Mouse (Mus musculus) lung, embryonic 15.5 days (tissue): ENCODE data around the gene Dscam. TPM values are rescaled to one million over a fixed set of nuclear protein-coding genes. Genes with fewer than 3 reads are reported as not detected.

Experiments used
- ATAC-seq: fragments of 200-750 bp; cut with Nextera tagmentation; 2 replicates; pipeline ENCODE4 v1.8.0; 2017; ENCODE audit warnings: moderate number of reproducible peaks, borderline replicate concordance; ENCODE audit not compliant: low FRiP score, low TSS enrichment; ENCODE audit errors: extremely low read depth
- H3K27ac ChIP-seq: fragments of 300-500 bp; sonication (generic); 2 replicates; pipeline ENCODE4 v1.5.1; 2015; ENCODE audit warnings: moderate library complexity, mild to moderate bottlenecking, inconsistent platforms
- H3K27me3 ChIP-seq: fragments of 300-500 bp; sonication (generic); 2 replicates; pipeline ENCODE4 v1.6.1; 2015; ENCODE audit warnings: inconsistent platforms
- H3K36me3 ChIP-seq: fragments of 300-500 bp; sonication (generic); 2 replicates; pipeline ENCODE4 v1.6.1; 2015; ENCODE audit warnings: inconsistent platforms
- H3K4me1 ChIP-seq: fragments of 300-500 bp; sonication (generic); 2 replicates; pipeline ENCODE4 v1.6.1; 2015; ENCODE audit warnings: inconsistent platforms
- H3K4me2 ChIP-seq: fragments of 300-500 bp; sonication (generic); 2 replicates; pipeline ENCODE4 v1.6.1; 2015; ENCODE audit warnings: inconsistent platforms, mild to moderate bottlenecking, moderate library complexity
- H3K4me3 ChIP-seq: fragments of 300-500 bp; sonication (generic); 2 replicates; pipeline ENCODE4 v1.5.1; 2015; ENCODE audit warnings: mild to moderate bottlenecking, inconsistent platforms
- H3K9ac ChIP-seq: fragments of 300-500 bp; sonication (generic); 2 replicates; pipeline ENCODE4 v1.6.1; 2015; ENCODE audit warnings: inconsistent platforms
- H3K9me3 ChIP-seq: fragments of 300-500 bp; sonication (generic); 2 replicates; pipeline ENCODE4 v1.6.1; 2016; ENCODE audit warnings: inconsistent platforms
- WGBS: fragments of 180-500 bp; shearing (Covaris S2); methylation state at CpG from one replicate; pipeline ENCODE4 v1.1.7; 2015; 5-methylcytosine and 5-hydroxymethylcytosine counted together
- polyA plus RNA-seq: library from polyadenylated mRNA; unstranded; fragments of >200 nt; fragmentation: Nextera tagmentation; extraction: Ambion mirVana; gene quantifications from 2 replicates; pipeline ENCODE4 v1.2.1, GENCODE M21; 2015

The Dscam gene
- polyA plus RNA-seq, 1 experiment from 2014 or later: not detected

GRCm38 (mm10) chr16:96654054-96654453, 516.5 kb downstream of the Dscam start:
- H3K4me3 ChIP-seq: no peak overlapping the region
- H3K27ac ChIP-seq: no peak overlapping the region
- H3K4me1 ChIP-seq: no peaks in the 10 kb centered on the region
- H3K36me3 ChIP-seq: no peaks in the 10 kb centered on the region
- no peak overlapping the region for H3K9ac ChIP-seq
- WGBS: 88% methylated on average over 4 of the region's 4 CpGs
- no peak overlapping the region for H3K4me2 ChIP-seq
- no peaks in the 10 kb centered on the region for H3K9me3 ChIP-seq
- no peak for ATAC-seq
- no peaks in the 10 kb centered on the region for H3K27me3 ChIP-seq

- Histone ChIP-seq H3K4me2 (no peak overlapping the region), H3K9ac (no peak overlapping the region), H3K4me1 (no peaks in the 10 kb centered on the region), H3K36me3 (no peaks in the 10 kb centered on the region), H3K9me3 (no peaks in the 10 kb centered on the region), H3K4me3 (no peak overlapping the region), H3K27ac (no peak overlapping the region), H3K27me3 (no peaks in the 10 kb centered on the region)
- 78% methylated on average over 3 of the region's 3 CpGs for WGBS
- ATAC-seq: no peak
Observed at GRCm38 (mm10) chr16:96651444-96651843, 519.1 kb downstream of the Dscam start.

GRCm38 (mm10) chr16:96640101-96640500, 530.5 kb downstream of the Dscam start:
- H3K4me1 ChIP-seq: no peaks in the 10 kb centered on the region
- ATAC-seq: no peak
- WGBS: 66% methylated on average over 3 of the region's 3 CpGs
- H3K4me3 ChIP-seq: no peak overlapping the region
- H3K9me3 ChIP-seq: no peaks in the 10 kb centered on the region
- H3K9ac ChIP-seq: no peak overlapping the region
- no peak overlapping the region for H3K4me2 ChIP-seq
- no peaks in the 10 kb centered on the region for H3K36me3 ChIP-seq
- no peaks in the 10 kb centered on the region for H3K27me3 ChIP-seq
- H3K27ac ChIP-seq: no peak overlapping the region

- Histone ChIP-seq H3K27me3 (no peaks in the 10 kb centered on the region), H3K9ac (no peak overlapping the region), H3K4me1 (no peaks in the 10 kb centered on the region), H3K36me3 (no peaks in the 10 kb centered on the region), H3K4me3 (no peak overlapping the region), H3K27ac (no peak overlapping the region), H3K4me2 (no peak overlapping the region), H3K9me3 (no peaks in the 10 kb centered on the region)
- WGBS: 60% methylated on average over 2 of the region's 2 CpGs
- ATAC-seq: no peak
Observed at GRCm38 (mm10) chr16:96635916-96636315, 534.6 kb downstream of the Dscam start.

- H3K4me1 ChIP-seq: no peaks in the 10 kb centered on the region
Observed at GRCm38 (mm10) chr16:96634791-96635143, 535.8 kb downstream of the Dscam start.

GRCm38 (mm10) chr16:96634097-96634790, 536.3 kb downstream of the Dscam start:
- no peak for ATAC-seq
- Histone ChIP-seq H3K27ac (no peak overlapping the region), H3K9ac (no peak overlapping the region), H3K27me3 (no peaks in the 10 kb centered on the region), H3K9me3 (no peaks in the 10 kb centered on the region), H3K4me2 (no peak overlapping the region), H3K4me3 (no peak overlapping the region), H3K4me1 (no peaks in the 10 kb centered on the region), H3K36me3 (no peaks in the 10 kb centered on the region)
- 80% methylated on average over 4 of the region's 4 CpGs for WGBS

More at GRCm38 (mm10) chr16:96634791-96635143, 535.8 kb downstream of the Dscam start:
- H3K4me3 ChIP-seq: no peak overlapping the region
- H3K9ac ChIP-seq: no peak overlapping the region
- H3K27me3 ChIP-seq: no peaks in the 10 kb centered on the region
- H3K27ac ChIP-seq: no peak overlapping the region
- H3K4me2 ChIP-seq: no peak overlapping the region
- H3K36me3 ChIP-seq: no peaks in the 10 kb centered on the region
- no peak for ATAC-seq
- H3K9me3 ChIP-seq: no peaks in the 10 kb centered on the region

- 57% methylated on average over 7 of the region's 7 CpGs for WGBS
- no peak for ATAC-seq
- Histone ChIP-seq H3K4me3 (no peak overlapping the region), H3K4me2 (no peak overlapping the region), H3K9me3 (no peaks in the 10 kb centered on the region), H3K27me3 (no peaks in the 10 kb centered on the region), H3K4me1 (no peaks in the 10 kb centered on the region), H3K36me3 (no peaks in the 10 kb centered on the region), H3K9ac (no peak overlapping the region), H3K27ac (no peak overlapping the region)
Observed at GRCm38 (mm10) chr16:96630241-96630640, 540.3 kb downstream of the Dscam start.

- H3K4me3 ChIP-seq: no peak overlapping the region
- H3K27ac ChIP-seq: no peak overlapping the region
- 86% methylated on average over 5 of the region's 5 CpGs for WGBS
- H3K4me2 ChIP-seq: no peak overlapping the region
- no peak overlapping the region for H3K9ac ChIP-seq
- no peaks in the 10 kb centered on the region for H3K4me1 ChIP-seq
- H3K27me3 ChIP-seq: no peaks in the 10 kb centered on the region
- no peaks in the 10 kb centered on the region for H3K36me3 ChIP-seq
- H3K9me3 ChIP-seq: no peaks in the 10 kb centered on the region
- ATAC-seq: no peak
Observed at GRCm38 (mm10) chr16:96629623-96630022, 540.9 kb downstream of the Dscam start.

GRCm38 (mm10) chr16:96625468-96625867, 545.1 kb downstream of the Dscam start:
- ATAC-seq: no peak
- no peaks in the 10 kb centered on the region for H3K27me3 ChIP-seq
- H3K36me3 ChIP-seq: no peaks in the 10 kb centered on the region
- no peak overlapping the region for H3K4me3 ChIP-seq
- H3K4me2 ChIP-seq: no peak overlapping the region
- no peaks in the 10 kb centered on the region for H3K4me1 ChIP-seq
- H3K9ac ChIP-seq: no peak overlapping the region
- WGBS: 63% methylated on average over 4 of the region's 4 CpGs
- no peaks in the 10 kb centered on the region for H3K9me3 ChIP-seq
- no peak overlapping the region for H3K27ac ChIP-seq

GRCm38 (mm10) chr16:96624570-96625411, 545.8 kb downstream of the Dscam start:
- H3K27ac ChIP-seq: no peak overlapping the region
- ATAC-seq: no peak
- no peaks in the 10 kb centered on the region for H3K36me3 ChIP-seq
- 65% methylated on average over 7 of the region's 7 CpGs for WGBS
- H3K4me3 ChIP-seq: no peak overlapping the region
- H3K9me3 ChIP-seq: no peaks in the 10 kb centered on the region
- no peak overlapping the region for H3K4me2 ChIP-seq
- H3K27me3 ChIP-seq: no peaks in the 10 kb centered on the region
- no peaks in the 10 kb centered on the region for H3K4me1 ChIP-seq
- H3K9ac ChIP-seq: no peak overlapping the region

- H3K4me3 ChIP-seq: no peak overlapping the region
- H3K36me3 ChIP-seq: no peaks in the 10 kb centered on the region
- H3K9me3 ChIP-seq: no peaks in the 10 kb centered on the region
- H3K27me3 ChIP-seq: no peaks in the 10 kb centered on the region
- WGBS: 87% methylated on average over 6 of the region's 6 CpGs
- H3K9ac ChIP-seq: no peak overlapping the region
- H3K4me1 ChIP-seq: no peaks in the 10 kb centered on the region
- no peak overlapping the region for H3K4me2 ChIP-seq
- no peak for ATAC-seq
- no peak overlapping the region for H3K27ac ChIP-seq
Observed at GRCm38 (mm10) chr16:96620861-96621260, 549.7 kb downstream of the Dscam start.

- Histone ChIP-seq H3K27ac (no peak overlapping the region), H3K27me3 (no peaks in the 10 kb centered on the region), H3K4me3 (no peak overlapping the region), H3K4me1 (no peaks in the 10 kb centered on the region), H3K36me3 (no peaks in the 10 kb centered on the region), H3K9ac (no peak overlapping the region), H3K4me2 (no peak overlapping the region), H3K9me3 (no peaks in the 10 kb centered on the region)
- 69% methylated on average over 5 of the region's 5 CpGs for WGBS
- ATAC-seq: no peak
Observed at GRCm38 (mm10) chr16:96620402-96620801, 550.1 kb downstream of the Dscam start.
